Mouse (Mus musculus) layer of hippocampus, adult 2 months (tissue): ENCODE measurements around the gene Znhit2. TPM values are rescaled to one million over a fixed set of nuclear protein-coding genes. Genes with fewer than 3 reads are reported as not detected.
"Not testable (repeated sequence)": the region's sequence is repeated elsewhere in the genome, so short reads cannot be mapped to it uniquely, and the experiment has no call there.

Experiments used
- DNase-seq, 2 experiments: peaks; one replicate each; pipeline ENCODE4 v3.0.0; 2022; ENCODE audit warnings: low spot score in 2 of 2
- H3K27ac ChIP-seq: fragments of 200-600 bp; 2 replicates; pipeline ENCODE4 v1.8.1; 2022
- H3K4me3 ChIP-seq: fragments of 200-600 bp; 2 replicates; pipeline ENCODE4 v1.8.1; 2022; ENCODE audit warnings: mild to moderate bottlenecking
- CTCF ChIP-seq: fragments of 200-600 bp; conservative IDR thresholded peaks from 2 replicates; pipeline ENCODE4 v1.8.1; 2022; ENCODE audit warnings: antibody characterized with exemption, mild to moderate bottlenecking, moderate library complexity
- total RNA-seq, 2 experiments: library from RNA; stranded (reverse); gene quantifications; 2 replicates each; pipeline ENCODE4 v1.2.3; 2021

The Znhit2 gene
- total RNA-seq, 2 experiments from 2014 or later, result 39.0 to 42.5 TPM

- no peak for TF ChIP-seq CTCF
- no peak overlapping the region for H3K27ac ChIP-seq
Measured at GRCm38 (mm10) chr19:6035966-6036585, 24.9 kb upstream of the Znhit2 start.

GRCm38 (mm10) chr19:6037695-6038094, 23.3 kb upstream of the Znhit2 start:
- no peak for TF ChIP-seq CTCF
- Histone ChIP-seq H3K4me3 (no peak overlapping the region), H3K27ac (no peak overlapping the region)
- DNase-seq, result no peak

More at GRCm38 (mm10) chr19:6035966-6036585, 24.9 kb upstream of the Znhit2 start:
- no peak for DNase-seq
- H3K4me3 ChIP-seq, result no peak overlapping the region

GRCm38 (mm10) chr19:6038326-6038725, 22.7 kb upstream of the Znhit2 start:
- H3K27ac ChIP-seq, result no peak overlapping the region
- no peak for DNase-seq
- no peak overlapping the region for H3K4me3 ChIP-seq
- no peak for TF ChIP-seq CTCF

- no peak overlapping the region for H3K4me3 ChIP-seq
- DNase-seq, result no peak
- peak; percentile 56 for TF ChIP-seq CTCF
- H3K27ac ChIP-seq, result no peak overlapping the region
Measured at GRCm38 (mm10) chr19:6040002-6040401, 21.0 kb upstream of the Znhit2 start.

- Histone ChIP-seq H3K27ac (no peak overlapping the region), H3K4me3 (no peak overlapping the region)
- TF ChIP-seq CTCF, result no peak
Measured at GRCm38 (mm10) chr19:6042293-6042692, 18.7 kb upstream of the Znhit2 start.

GRCm38 (mm10) chr19:6044102-6044501, 16.9 kb upstream of the Znhit2 start:
- H3K4me3 ChIP-seq, DNase-seq, H3K27ac ChIP-seq: not testable (repeated sequence)
- peak; percentile 71 for TF ChIP-seq CTCF

More at GRCm38 (mm10) chr19:6042293-6042692, 18.7 kb upstream of the Znhit2 start:
- DNase-seq, result no peak

- TF ChIP-seq CTCF, result peak; percentile 34
- Histone ChIP-seq H3K27ac (peak overlapping the region; percentile 99), H3K4me3 (peak overlapping the region; percentile 99)
- no peak for DNase-seq
Measured at GRCm38 (mm10) chr19:6045366-6046293, 15.4 kb upstream of the Znhit2 start.

GRCm38 (mm10) chr19:6046294-6047153, 14.5 kb upstream of the Znhit2 start, which contains the start of gene Syvn1:
Gene Syvn1, plus strand, starts transcription at chr19:6046576.
- peak; percentile 89 to 95 for DNase-seq
- Histone ChIP-seq H3K4me3 (peak within 1 kb of the TSS; percentile 99), H3K27ac (peak within 1 kb of the TSS; percentile 99)
- no peak for TF ChIP-seq CTCF

- H3K4me3 ChIP-seq, result peak overlapping the region; percentile 99
- H3K27ac ChIP-seq, result peak overlapping the region; percentile 99
- no peak for DNase-seq
- TF ChIP-seq CTCF, result no peak
Measured at GRCm38 (mm10) chr19:6047154-6047898, 13.7 kb upstream of the Znhit2 start.

- TF ChIP-seq CTCF, result no peak
Measured at GRCm38 (mm10) chr19:6047899-6048166, 13.2 kb upstream of the Znhit2 start.

GRCm38 (mm10) chr19:6048681-6049410, 12.1 kb upstream of the Znhit2 start:
- no peak for DNase-seq
- no peak overlapping the region for H3K4me3 ChIP-seq
- TF ChIP-seq CTCF, result no peak
- no peak overlapping the region for H3K27ac ChIP-seq

More at GRCm38 (mm10) chr19:6047899-6048166, 13.2 kb upstream of the Znhit2 start:
- H3K27ac ChIP-seq, result peak overlapping the region; percentile 99; the same call in 1 of the 2 replicates
- H3K4me3 ChIP-seq, result peak overlapping the region; percentile 99
- no peak for DNase-seq
